Mouse (Mus musculus) heart, adult 2 months (tissue): ENCODE data around the gene Drp2. TPM values are rescaled to one million over a fixed set of nuclear protein-coding genes. Genes with fewer than 3 reads are reported as not detected.

Experiments
- DNase-seq, 2 experiments: peaks; one replicate each; pipeline ENCODE4 v3.0.0; 2021
- H3K27ac ChIP-seq: fragments of 200-600 bp; 2 replicates; pipeline ENCODE4 v1.8.1; 2022
- H3K27me3 ChIP-seq: fragments of 200-500 bp; 2 replicates; pipeline ENCODE4 v1.6.1; 2012; ENCODE audit warnings: mild to moderate bottlenecking, low read length, inconsistent platforms, mixed read lengths; ENCODE audit not compliant: control insufficient read depth, insufficient read depth
- H3K36me3 ChIP-seq: fragments of 200-500 bp; 2 replicates; pipeline ENCODE4 v1.6.1; 2012; ENCODE audit warnings: low read length, inconsistent platforms; ENCODE audit not compliant: control insufficient read depth, insufficient read depth
- H3K4me1 ChIP-seq: fragments of 200-500 bp; 2 replicates; pipeline ENCODE4 v1.6.1; 2011; ENCODE audit warnings: low read length; ENCODE audit not compliant: control insufficient read depth, insufficient read depth
- H3K4me3 ChIP-seq: fragments of 200-600 bp; 2 replicates; pipeline ENCODE4 v1.8.1; 2022
- H3K79me2 ChIP-seq: fragments of 200-500 bp; replicated peaks from 2 replicates; pipeline ENCODE4 v1.6.1; 2012; ENCODE audit warnings: mild to moderate bottlenecking, inconsistent platforms, low read length, moderate library complexity, mixed read lengths; ENCODE audit not compliant: control insufficient read depth, insufficient read depth
- H3K9ac ChIP-seq: fragments of 200-500 bp; 2 replicates; pipeline ENCODE4 v1.6.1; 2012; ENCODE audit warnings: low read depth, mild to moderate bottlenecking, control low read depth, inconsistent platforms, low read length, mixed read lengths
- CTCF ChIP-seq: fragments of 200-600 bp; IDR thresholded peaks from 2 replicates; pipeline ENCODE4 v1.8.1; 2022; ENCODE audit warnings: antibody characterized with exemption, mild to moderate bottlenecking, moderate library complexity
- EP300 ChIP-seq: fragments of 200-500 bp; IDR thresholded peaks from 2 replicates; pipeline ENCODE4 v1.6.1; 2011; ENCODE audit warnings: low read depth, low read length, control low read depth; ENCODE audit not compliant: insufficient read depth
- POLR2A ChIP-seq: fragments of 200-500 bp; IDR thresholded peaks from 2 replicates; pipeline ENCODE4 v1.6.1; 2011; ENCODE audit warnings: mild to moderate bottlenecking, low read depth, low read length, control low read depth; ENCODE audit not compliant: insufficient read depth
- WGBS: fragments of 180-500 bp; shearing (Covaris S2); methylation state at CpG from one replicate; pipeline ENCODE4 v1.1.7; 2018; 5-methylcytosine and 5-hydroxymethylcytosine counted together
- intact Hi-C: fragments of 180-260 bp; cut with DNase I; formaldehyde crosslinking; loops from one replicate; pipeline ENCODE4 v1.15.1; 2025
- polyA plus RNA-seq: library from polyadenylated mRNA; depleted of rRNA; stranded (reverse); fragments of >200 nt; gene quantifications from 2 replicates; pipeline ENCODE4 v1.2.3, GENCODE M21; 2012
- total RNA-seq, 2 experiments: library from RNA; stranded (reverse); gene quantifications; 2 replicates each; pipeline ENCODE4 v1.2.3; 2021

Drp2 gene
- total and polyA plus RNA-seq, 3 experiments: 0.10 to 0.36 (median 0.27) TPM

- Histone ChIP-seq H3K4me1 (no peaks in the 10 kb centered on the region), H3K27ac (no peak overlapping the region), H3K79me2 (no peaks in the 10 kb centered on the region), H3K4me3 (no peak overlapping the region), H3K36me3 (no peaks in the 10 kb centered on the region), H3K9ac (no peak overlapping the region), H3K27me3 (no peaks in the 10 kb centered on the region)
- TF ChIP-seq EP300 (no peak), POLR2A (no peak), CTCF (no peak)
- WGBS: 27% methylated on average over 1 of the region's 1 CpGs
- DNase-seq: no peak
- intact Hi-C loops: no loop called here
Measured at GRCm38 (mm10) chrX:134374190-134374589, 30.2 kb upstream of the Drp2 start.

- DNase-seq: no peak
- Histone ChIP-seq H3K4me1 (no peaks in the 10 kb centered on the region), H3K4me3 (no peak overlapping the region), H3K27me3 (no peaks in the 10 kb centered on the region), H3K27ac (no peak overlapping the region), H3K9ac (no peak overlapping the region), H3K36me3 (no peaks in the 10 kb centered on the region), H3K79me2 (no peaks in the 10 kb centered on the region)
- 39% methylated on average over 6 of the region's 6 CpGs for WGBS
- TF ChIP-seq EP300 (no peak), CTCF (no peak), POLR2A (no peak)
- intact Hi-C loops: no loop called here
Measured at GRCm38 (mm10) chrX:134384896-134385295, 19.5 kb upstream of the Drp2 start.

DNA sequence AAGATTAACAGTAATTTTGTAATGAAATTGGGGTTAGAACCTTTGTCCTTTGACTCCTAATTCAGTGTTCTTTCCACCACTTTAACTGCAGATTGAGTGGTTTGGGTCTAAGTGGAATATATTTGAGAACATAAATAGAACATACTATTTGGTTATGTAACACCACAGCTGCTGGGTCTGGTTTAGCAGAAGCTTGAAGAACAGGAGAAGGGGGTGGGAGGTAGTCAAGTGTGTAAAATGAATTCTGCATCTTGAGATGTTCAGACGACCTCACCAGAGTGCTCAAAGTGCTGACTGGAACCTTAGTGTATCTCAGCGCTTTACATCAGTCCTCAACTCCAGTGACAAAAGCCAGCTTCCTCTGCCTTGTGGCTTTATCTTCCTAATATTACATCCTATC lies 5.4 kb upstream of the Drp2 start:
- H3K36me3 ChIP-seq: no peaks in the 10 kb centered on the region
- H3K27me3 ChIP-seq: no peaks in the 10 kb centered on the region
- no peaks in the 10 kb centered on the region for H3K4me1 ChIP-seq
- TF ChIP-seq EP300: no peak
- TF ChIP-seq POLR2A: no peak
- TF ChIP-seq CTCF: no peak
- no peak overlapping the region for H3K4me3 ChIP-seq
- H3K79me2 ChIP-seq: no peaks in the 10 kb centered on the region
- intact Hi-C loops: no loop called here
- no peak overlapping the region for H3K9ac ChIP-seq
- DNase-seq: no peak
- WGBS: 55% methylated on average over 2 of the region's 2 CpGs
- no peak overlapping the region for H3K27ac ChIP-seq

DNA sequence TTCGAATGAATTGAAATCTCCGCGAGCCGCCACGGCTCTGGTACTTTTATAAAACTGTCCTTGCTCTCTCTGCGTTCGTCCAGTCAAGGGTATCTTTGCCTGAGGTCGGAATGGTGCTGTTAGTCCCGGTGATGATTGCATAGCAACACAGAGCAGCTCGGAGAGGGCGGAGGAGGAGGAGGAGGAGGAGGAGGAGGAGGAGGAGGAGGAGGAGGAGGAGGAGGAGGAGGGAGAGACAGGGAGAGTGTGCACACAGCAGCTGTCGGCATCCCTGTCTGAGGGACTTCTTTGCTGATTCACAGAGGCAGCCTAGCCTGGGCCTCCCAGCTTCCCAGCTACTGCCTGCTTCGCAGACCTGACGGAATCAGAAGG lies 219 bp downstream of the Drp2 start:
- no peak for DNase-seq
- Histone ChIP-seq H3K36me3 (no peaks in the 10 kb centered on the region), H3K27me3 (no peaks in the 10 kb centered on the region), H3K4me3 (peak overlapping the region; percentile 22; the same call in 1 of the 2 replicates), H3K79me2 (no peaks in the 10 kb centered on the region), H3K9ac (no peak overlapping the region), H3K27ac (no peak overlapping the region), H3K4me1 (no peaks in the 10 kb centered on the region)
- no peak for TF ChIP-seq EP300
- no peak for TF ChIP-seq CTCF
- no peak for TF ChIP-seq POLR2A
- 31% methylated on average over 13 of the region's 14 CpGs for WGBS
- intact Hi-C loops: no loop called here

GRCm38 (mm10) chrX:134409354-134409900 lies 5.1 kb downstream of the Drp2 start:
- 80% methylated on average over 6 of the region's 6 CpGs for WGBS
- H3K9ac ChIP-seq: no peak overlapping the region
- no peaks in the 10 kb centered on the region for H3K4me1 ChIP-seq
- H3K27ac ChIP-seq: no peak overlapping the region
- H3K36me3 ChIP-seq: no peaks in the 10 kb centered on the region
- TF ChIP-seq POLR2A: no peak
- TF ChIP-seq EP300: no peak
- TF ChIP-seq CTCF: no peak
- no peaks in the 10 kb centered on the region for H3K27me3 ChIP-seq
- no peak overlapping the region for H3K4me3 ChIP-seq
- intact Hi-C loops: no loop called here
- DNase-seq: no peak
- H3K79me2 ChIP-seq: no peaks in the 10 kb centered on the region

DNA sequence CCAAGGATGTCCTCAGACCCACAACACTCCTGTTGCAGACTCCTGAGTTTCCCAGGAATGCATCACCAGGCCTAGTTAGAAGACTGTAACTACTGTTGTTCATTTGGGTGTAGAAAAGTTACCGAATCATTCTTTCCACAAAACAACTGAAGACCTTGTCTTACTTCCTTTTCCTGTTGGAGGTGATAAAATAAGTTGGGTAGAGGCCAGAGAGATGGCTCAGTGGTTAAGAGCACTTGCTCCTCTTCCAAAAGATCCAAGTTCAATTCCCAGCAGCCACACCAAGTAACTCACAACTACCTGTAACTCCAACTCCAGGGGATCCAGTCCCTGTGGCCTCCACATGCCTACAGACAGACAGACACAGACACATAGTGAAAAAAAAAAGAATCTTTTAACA lies 7.7 kb downstream of the Drp2 start:
- H3K36me3 ChIP-seq: no peaks in the 10 kb centered on the region
- intact Hi-C loops: no loop called here
- DNase-seq: no peak

More for the DNA sequence above, 7.7 kb downstream of the Drp2 start:
- Histone ChIP-seq H3K27me3 (no peaks in the 10 kb centered on the region), H3K9ac (no peak overlapping the region), H3K79me2 (no peaks in the 10 kb centered on the region), H3K4me3 (no peak overlapping the region), H3K4me1 (no peaks in the 10 kb centered on the region), H3K27ac (no peak overlapping the region)
- no peak for TF ChIP-seq EP300
- TF ChIP-seq POLR2A: no peak
- no peak for TF ChIP-seq CTCF
- WGBS: 50% methylated on average over 1 of the region's 1 CpGs
